Mouse (Mus musculus) cortical plate, adult 2 months (tissue): ENCODE results near the gene H2-T3. TPM values are rescaled to one million over a fixed set of nuclear protein-coding genes. Genes with fewer than 3 reads are reported as not detected.

Experiments used
- H3K27ac ChIP-seq: fragments of 200-500 bp; 2 replicates; pipeline ENCODE4 v1.5.1; 2012; ENCODE audit warnings: low read length, control low read depth, inconsistent platforms; ENCODE audit not compliant: insufficient read depth
- H3K4me1 ChIP-seq: fragments of 200-500 bp; 2 replicates; pipeline ENCODE4 v1.6.1; 2011; ENCODE audit warnings: low read length; ENCODE audit not compliant: control insufficient read depth, insufficient read depth
- H3K4me3 ChIP-seq: fragments of 200-500 bp; 2 replicates; pipeline ENCODE4 v1.5.1; 2011; ENCODE audit warnings: mild to moderate bottlenecking, low read length, control low read depth; ENCODE audit not compliant: insufficient read depth
- CTCF ChIP-seq: fragments of 200-500 bp; IDR thresholded peaks from 2 replicates; pipeline ENCODE4 v1.5.1; 2011; ENCODE audit warnings: mild to moderate bottlenecking, control low read depth, low read length; ENCODE audit not compliant: insufficient read depth; ENCODE audit errors: extremely low read depth
- POLR2A ChIP-seq: fragments of 200-500 bp; IDR thresholded peaks from 2 replicates; pipeline ENCODE4 v1.6.1; 2011; ENCODE audit warnings: mild to moderate bottlenecking, low read length, control low read depth; ENCODE audit not compliant: insufficient read depth; ENCODE audit errors: extremely low read depth
- polyA plus RNA-seq: library from polyadenylated mRNA; depleted of rRNA; stranded (reverse); fragments of >200 nt; gene quantifications from 2 replicates; pipeline ENCODE4 v1.2.3, GENCODE M21; 2012

H2-T3 gene
- polyA plus RNA-seq, 1 experiment, result not detected

DNA sequence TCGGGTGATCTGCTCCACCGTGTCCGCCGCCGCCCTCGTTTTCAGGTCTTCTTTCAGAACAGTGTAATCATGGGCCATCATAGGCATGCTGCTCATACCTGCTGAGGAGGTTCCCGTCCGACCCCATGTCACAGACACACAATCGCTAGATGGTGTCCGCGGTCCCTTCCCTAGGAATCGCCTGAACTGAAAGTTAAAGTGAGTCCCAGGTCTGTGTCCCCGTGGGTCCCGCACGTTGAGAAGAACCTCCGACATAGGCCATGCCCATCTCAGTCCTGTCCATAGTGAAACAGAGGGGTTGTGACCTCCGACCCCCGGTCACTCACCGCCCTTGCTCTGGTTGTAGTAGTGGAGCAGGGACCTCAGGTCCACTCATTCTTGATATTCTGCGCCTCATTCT lies 25.5 kb upstream of the H2-T3 start:
- H3K4me3 ChIP-seq, result no peak overlapping the region
- peaks cover 2% of the 10 kb centered on the region; the same call in 1 of the 2 replicates for H3K4me1 ChIP-seq
- TF ChIP-seq POLR2A (no peak), CTCF (no peak)

GRCm38 (mm10) chr17:36206846-36207245 lies 16.8 kb upstream of the H2-T3 start:
- TF ChIP-seq CTCF (no peak), POLR2A (no peak)
- no peak overlapping the region for H3K4me3 ChIP-seq
- H3K4me1 ChIP-seq, result no peaks in the 10 kb centered on the region
- no peak overlapping the region for H3K27ac ChIP-seq

More for the DNA sequence above, 25.5 kb upstream of the H2-T3 start:
- no peak overlapping the region for H3K27ac ChIP-seq

GRCm38 (mm10) chr17:36205862-36206261 lies 15.8 kb upstream of the H2-T3 start:
- H3K27ac ChIP-seq, result no peak overlapping the region
- no peaks in the 10 kb centered on the region for H3K4me1 ChIP-seq
- TF ChIP-seq CTCF (no peak), POLR2A (no peak)
- peak overlapping the region; percentile 17; the same call in 1 of the 2 replicates for H3K4me3 ChIP-seq

GRCm38 (mm10) chr17:36205456-36205855 lies 15.4 kb upstream of the H2-T3 start:
- Histone ChIP-seq H3K27ac (no peak overlapping the region), H3K4me1 (no peaks in the 10 kb centered on the region), H3K4me3 (peak overlapping the region; percentile 17; the same call in 1 of the 2 replicates)
- no peak for TF ChIP-seq POLR2A
- no peak for TF ChIP-seq CTCF

GRCm38 (mm10) chr17:36201851-36202250 lies 11.8 kb upstream of the H2-T3 start:
- no peak for TF ChIP-seq POLR2A
- TF ChIP-seq CTCF, result no peak
- no peak overlapping the region for H3K27ac ChIP-seq
- H3K4me1 ChIP-seq, result no peaks in the 10 kb centered on the region
- no peak overlapping the region for H3K4me3 ChIP-seq

DNA sequence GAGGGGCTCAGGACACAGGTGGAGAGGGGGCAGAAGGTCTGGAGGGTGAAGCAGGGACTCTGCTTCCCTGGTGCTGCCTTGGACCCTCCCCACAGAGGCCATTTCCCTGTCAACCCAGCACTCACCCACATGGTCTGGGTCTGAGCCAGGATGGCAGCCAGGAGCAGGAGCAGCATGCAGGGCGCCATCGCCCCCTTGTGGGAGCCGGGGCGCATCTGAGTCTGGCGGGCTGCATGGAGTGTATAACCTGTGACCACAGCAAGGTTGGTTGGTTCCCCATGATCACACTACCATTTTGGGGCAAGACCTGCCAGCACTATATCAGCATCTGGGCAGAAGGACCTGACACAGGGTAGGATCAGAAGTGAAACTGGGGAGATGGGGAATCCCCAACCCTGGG lies 8.2 kb upstream of the H2-T3 start:
- Histone ChIP-seq H3K4me1 (no peaks in the 10 kb centered on the region), H3K27ac (no peak overlapping the region), H3K4me3 (no peak overlapping the region)
- no peak for TF ChIP-seq POLR2A
- TF ChIP-seq CTCF, result no peak

DNA sequence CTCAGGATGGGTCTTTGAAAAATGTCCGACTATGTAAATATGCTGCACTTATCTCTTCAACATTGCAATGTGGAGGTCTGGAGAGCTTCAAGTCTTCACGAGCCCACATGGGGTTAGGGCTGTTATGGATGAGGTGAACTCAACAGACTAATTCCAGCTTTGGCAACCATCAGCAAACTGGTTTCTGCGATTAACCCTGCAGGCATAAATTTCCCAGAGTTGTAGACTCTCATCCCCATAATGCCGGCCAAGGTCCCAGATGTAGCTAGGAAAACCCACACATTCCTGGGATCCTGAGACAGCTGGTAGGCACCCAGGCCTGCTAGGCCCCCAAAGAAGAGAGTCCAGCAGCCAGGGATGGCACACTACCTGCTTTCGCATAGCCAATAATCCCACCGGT lies 4.4 kb upstream of the H2-T3 start:
- H3K4me3 ChIP-seq, result no peak overlapping the region
- no peak for TF ChIP-seq POLR2A
- no peak for TF ChIP-seq CTCF

DNA sequence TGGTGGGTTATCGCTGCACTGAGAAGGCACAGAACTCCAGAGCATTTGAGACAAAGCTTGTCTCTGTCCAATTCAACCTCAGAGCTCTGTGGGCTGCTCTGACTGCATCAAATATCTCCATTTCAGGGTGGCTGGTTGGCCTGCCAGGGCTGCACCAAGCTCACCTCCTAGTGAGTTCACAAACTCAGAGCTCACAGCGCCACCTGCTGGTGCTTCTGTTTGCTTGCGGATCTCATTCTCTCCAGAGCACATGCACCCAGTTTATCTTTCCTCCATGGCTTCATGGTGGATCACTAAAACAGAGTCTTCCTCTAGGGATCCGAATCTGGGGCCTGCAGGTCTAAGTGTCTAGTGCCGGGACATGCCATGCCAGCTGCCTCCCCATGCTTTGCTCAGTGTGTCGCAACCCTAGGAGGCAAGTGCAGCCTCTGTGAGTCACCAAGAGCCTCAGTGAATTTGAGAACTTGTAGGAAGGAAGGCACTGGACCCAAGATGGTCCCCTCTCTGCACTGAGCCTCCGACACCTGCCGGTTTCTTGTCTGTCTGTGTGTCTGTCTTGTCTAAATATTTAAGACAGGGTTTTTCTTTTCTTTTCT lies 3.6 kb upstream of the H2-T3 start:
- TF ChIP-seq CTCF, result peak; percentile 79
- TF ChIP-seq POLR2A, result no peak
- no peaks in the 10 kb centered on the region for H3K4me1 ChIP-seq
- no peak overlapping the region for H3K4me3 ChIP-seq
- H3K27ac ChIP-seq, result no peak overlapping the region

More for the DNA sequence above, 4.4 kb upstream of the H2-T3 start:
- Histone ChIP-seq H3K27ac (no peak overlapping the region), H3K4me1 (no peaks in the 10 kb centered on the region)

GRCm38 (mm10) chr17:36192371-36192770 lies 2.3 kb upstream of the H2-T3 start:
- Histone ChIP-seq H3K4me3 (no peak overlapping the region), H3K4me1 (no peaks in the 10 kb centered on the region), H3K27ac (no peak overlapping the region)
- TF ChIP-seq POLR2A, result no peak
- no peak for TF ChIP-seq CTCF

GRCm38 (mm10) chr17:36189491-36190168 lies 457 bp downstream of the H2-T3 start:
- TF ChIP-seq CTCF, result no peak
- no peak for TF ChIP-seq POLR2A
- no peaks in the 10 kb centered on the region for H3K4me1 ChIP-seq
- H3K27ac ChIP-seq, result no peak overlapping the region
- H3K4me3 ChIP-seq, result no peak overlapping the region

DNA sequence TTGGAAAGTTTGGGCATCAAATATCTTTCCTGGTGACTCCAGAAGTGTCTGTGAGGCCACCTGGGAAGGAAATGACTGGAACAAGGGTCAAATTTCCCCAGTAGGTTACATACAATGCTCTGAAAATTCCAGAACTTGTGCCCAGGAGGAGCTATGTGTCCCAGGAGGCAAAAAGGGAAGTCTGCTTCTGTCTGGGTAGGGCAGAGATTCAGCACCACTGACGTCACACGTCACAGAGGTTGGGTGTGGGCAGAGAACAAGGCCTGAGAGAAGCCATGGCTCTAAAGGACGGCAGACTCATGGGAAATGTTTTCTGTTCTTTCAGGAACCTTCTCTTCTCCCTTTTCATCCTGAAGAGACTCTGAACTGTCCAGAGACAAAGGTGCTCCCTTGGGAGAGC lies 2.5 kb downstream of the H2-T3 start:
- no peak overlapping the region for H3K27ac ChIP-seq
- no peak overlapping the region for H3K4me3 ChIP-seq
- no peaks in the 10 kb centered on the region for H3K4me1 ChIP-seq
- TF ChIP-seq POLR2A, result no peak
- no peak for TF ChIP-seq CTCF
